Mouse (Mus musculus): ENCODE results near the gene Ppdpf. TPM values are rescaled to one million over a fixed set of nuclear protein-coding genes. Genes with fewer than 3 reads are reported as not detected.

The Ppdpf gene
- polyA plus RNA-seq, 1 experiment from 2014 or later, result 287 TPM

Other genes starting within 250 kb of the Ppdpf start
- gene Nkain4, start 232.5 kb upstream of the Ppdpf start, polyA plus RNA-seq (2015; fragmentation: Nextera tagmentation; extraction: Ambion mirVana), result 29.9 and 32.5 TPM in 2 replicates
- 74.2 and 82.4 TPM in 2 replicates for gene Arfgap1, start 220.0 kb upstream of the Ppdpf start, polyA plus RNA-seq (2015; fragmentation: Nextera tagmentation; extraction: Ambion mirVana)
- 0.27 and 0.61 TPM in 2 replicates for gene Col20a1, start 200.7 kb upstream of the Ppdpf start, polyA plus RNA-seq (2015; fragmentation: Nextera tagmentation; extraction: Ambion mirVana)
- 0.51 and 0.70 TPM in 2 replicates for gene Chrna4, start 143.7 kb upstream of the Ppdpf start, polyA plus RNA-seq (2015; fragmentation: Nextera tagmentation; extraction: Ambion mirVana)
- 0.75 and 1.0 TPM in 2 replicates for gene Kcnq2, start 51.9 kb upstream of the Ppdpf start, polyA plus RNA-seq (2015; fragmentation: Nextera tagmentation; extraction: Ambion mirVana)
- 0.06 TPM in 2 replicates for gene Eef1a2, start 30.2 kb upstream of the Ppdpf start, polyA plus RNA-seq (2015; fragmentation: Nextera tagmentation; extraction: Ambion mirVana)
- 0.45 and 0.70 TPM in 2 replicates for gene Ptk6, start 15.5 kb downstream of the Ppdpf start, polyA plus RNA-seq (2015; fragmentation: Nextera tagmentation; extraction: Ambion mirVana)
- gene Srms, start 25.9 kb downstream of the Ppdpf start, polyA plus RNA-seq (2015; fragmentation: Nextera tagmentation; extraction: Ambion mirVana), result 0.10 and 0.20 TPM in 2 replicates
- gene Fndc11, start 32.8 kb downstream of the Ppdpf start, polyA plus RNA-seq (2015; fragmentation: Nextera tagmentation; extraction: Ambion mirVana), result 0.18 TPM in 1 of 2 replicates, not detected in the other
- gene Helz2, start 54.8 kb downstream of the Ppdpf start, polyA plus RNA-seq (2015; fragmentation: Nextera tagmentation; extraction: Ambion mirVana), result 2.2 and 3.7 TPM in 2 replicates
- 11.7 and 12.9 TPM in 2 replicates for gene Gmeb2, start 100.8 kb downstream of the Ppdpf start, polyA plus RNA-seq (2015; fragmentation: Nextera tagmentation; extraction: Ambion mirVana)
- 36.3 and 40.2 TPM in 2 replicates for gene Stmn3, start 127.3 kb downstream of the Ppdpf start, polyA plus RNA-seq (2015; fragmentation: Nextera tagmentation; extraction: Ambion mirVana)
- 31.0 and 32.0 TPM in 2 replicates for gene Rtel1, start 132.5 kb downstream of the Ppdpf start, polyA plus RNA-seq (2015; fragmentation: Nextera tagmentation; extraction: Ambion mirVana)
- 36.9 and 38.5 TPM in 2 replicates for gene Zgpat, start 177.7 kb downstream of the Ppdpf start, polyA plus RNA-seq (2015; fragmentation: Nextera tagmentation; extraction: Ambion mirVana)
- 52.5 and 54.0 TPM in 2 replicates for gene Arfrp1, start 178.2 kb downstream of the Ppdpf start, polyA plus RNA-seq (2015; fragmentation: Nextera tagmentation; extraction: Ambion mirVana)
- 16.3 and 16.8 TPM in 2 replicates for gene Lime1, start 192.8 kb downstream of the Ppdpf start, polyA plus RNA-seq (2015; fragmentation: Nextera tagmentation; extraction: Ambion mirVana)